Mouse (Mus musculus) urinary bladder, postnatal 0 days (tissue): ENCODE measurements around the gene Ipcef1. TPM values are rescaled to one million over a fixed set of nuclear protein-coding genes. Genes with fewer than 3 reads are reported as not detected.

Source experiments
- polyA plus RNA-seq: library from polyadenylated mRNA; unstranded; fragments of >200 nt; fragmentation: Nextera tagmentation; extraction: Ambion mirVana; gene quantifications from 2 replicates; pipeline ENCODE4 v1.2.1, GENCODE M21; 2015

The Ipcef1 gene
- 0.47 TPM in 1 of 2 replicates, not detected in the other for polyA plus RNA-seq

GRCm38 (mm10) chr10:7052315-7053017, at the start of gene Ipcef1:
Ipcef1 (minus strand) TSS chr10:7052478.

Other genes starting within 250 kb of the Ipcef1 start
- 10.7 and 14.4 TPM in 2 replicates for gene Cnksr3, start 159.8 kb upstream of the Ipcef1 start, polyA plus RNA-seq